Mouse (Mus musculus) heart, embryonic 14.5 days (tissue): ENCODE results near the gene Duxbl3. TPM values are rescaled to one million over a fixed set of nuclear protein-coding genes. Genes with fewer than 3 reads are reported as not detected.

ENCODE experiments used
- ATAC-seq: fragments of 200-750 bp; cut with Nextera tagmentation; 2 replicates; pipeline ENCODE4 v1.8.0; 2017; ENCODE audit warnings: low read depth, moderate TSS enrichment; ENCODE audit not compliant: insufficient number of reproducible peaks, insufficient read depth, low FRiP score
- H3K27ac ChIP-seq, 2 experiments: fragments of 200-500 bp in 1 of 2; fragments of 300-500 bp in 1 of 2; sonication (generic) in 1 of 2; replicated peaks in 1 of 2; 2 replicates each; pipeline ENCODE4 v1.5.1; 2012 to 2014; ENCODE audit warnings: low read depth in 2 of 2, low read length in 2 of 2, control low read depth in 1 of 2, mild to moderate bottlenecking in 1 of 2, mixed read lengths in 1 of 2; ENCODE audit not compliant: control insufficient read depth in 1 of 2, insufficient read depth in 1 of 2
- H3K27me3 ChIP-seq: fragments of 300-500 bp; sonication (generic); 2 replicates; pipeline ENCODE4 v1.6.1; 2014; ENCODE audit warnings: mild to moderate bottlenecking, low read length, control low read depth; ENCODE audit not compliant: control insufficient read depth, insufficient read depth
- H3K36me3 ChIP-seq: fragments of 300-500 bp; sonication (generic); 2 replicates; pipeline ENCODE4 v1.6.1; 2014; ENCODE audit warnings: mild to moderate bottlenecking, control low read depth, low read length, mixed read lengths; ENCODE audit not compliant: control insufficient read depth, insufficient read depth
- H3K4me1 ChIP-seq, 2 experiments: fragments of 200-500 bp in 1 of 2; fragments of 300-500 bp in 1 of 2; sonication (generic) in 1 of 2; 2 replicates each; pipeline ENCODE4 v1.6.1; 2012 to 2014; ENCODE audit warnings: low read length in 2 of 2, control low read depth in 1 of 2, mixed read lengths in 1 of 2; ENCODE audit not compliant: control insufficient read depth in 2 of 2, insufficient read depth in 2 of 2
- H3K4me2 ChIP-seq: fragments of 300-500 bp; sonication (generic); 2 replicates; pipeline ENCODE4 v1.6.1; 2014; ENCODE audit warnings: mild to moderate bottlenecking, low read length
- H3K4me3 ChIP-seq, 2 experiments: fragments of 200-500 bp in 1 of 2; fragments of 300-500 bp in 1 of 2; sonication (generic) in 1 of 2; 2 replicates each; pipeline ENCODE4 v1.5.1; 2012 to 2014; ENCODE audit warnings: low read length in 2 of 2, mild to moderate bottlenecking in 2 of 2, control low read depth in 1 of 2, low read depth in 1 of 2, moderate library complexity in 1 of 2; ENCODE audit not compliant: control insufficient read depth in 1 of 2, insufficient read depth in 1 of 2
- H3K9ac ChIP-seq: fragments of 300-500 bp; sonication (generic); 2 replicates; pipeline ENCODE4 v1.6.1; 2014; ENCODE audit warnings: mild to moderate bottlenecking, low read length
- H3K9me3 ChIP-seq: fragments of 300-500 bp; sonication (generic); 2 replicates; pipeline ENCODE4 v1.6.1; 2016; ENCODE audit warnings: low read length, control low read depth; ENCODE audit not compliant: control insufficient read depth
- WGBS: fragments of 180-500 bp; shearing (Covaris S2); extraction: QIAGEN DNeasy Blood & Tissue Kit; methylation state at CpG from one replicate; pipeline ENCODE4 v1.1.7; 2014; 5-methylcytosine and 5-hydroxymethylcytosine counted together
- polyA plus RNA-seq: library from polyadenylated mRNA; unstranded; fragments of >200 nt; fragmentation: Nextera tagmentation; extraction: Ambion mirVana; gene quantifications from 2 replicates; pipeline ENCODE4 v1.2.1, GENCODE M21; 2014

The Duxbl3 gene
- polyA plus RNA-seq, 1 experiment from 2014 or later = 0.51 TPM

- ATAC-seq = no peak
- Histone ChIP-seq H3K4me1 (no peaks in the 10 kb centered on the region), H3K9me3 (no peaks in the 10 kb centered on the region), H3K4me3 (no peak overlapping the region), H3K4me2 (no peak overlapping the region), H3K36me3 (no peaks in the 10 kb centered on the region), H3K27me3 (no peaks in the 10 kb centered on the region), H3K9ac (no peak overlapping the region), H3K27ac (no peak overlapping the region)
- WGBS = 73% methylated on average over 5 of the region's 5 CpGs
Measured at GRCm38 (mm10) chr14:26297484-26297883, 39.7 kb downstream of the Duxbl3 start.

- WGBS = 25% methylated on average over 2 of the region's 2 CpGs
- no peak overlapping the region for H3K27ac ChIP-seq
- no peak overlapping the region for H3K9ac ChIP-seq
- no peaks in the 10 kb centered on the region for H3K27me3 ChIP-seq
- no peaks in the 10 kb centered on the region for H3K9me3 ChIP-seq
- no peak overlapping the region for H3K4me2 ChIP-seq
- H3K36me3 ChIP-seq = no peaks in the 10 kb centered on the region
- H3K4me1 ChIP-seq = no peaks in the 10 kb centered on the region
- H3K4me3 ChIP-seq = no peak overlapping the region
- ATAC-seq = no peak
Measured at GRCm38 (mm10) chr14:26303111-26303510, 45.3 kb downstream of the Duxbl3 start.

DNA sequence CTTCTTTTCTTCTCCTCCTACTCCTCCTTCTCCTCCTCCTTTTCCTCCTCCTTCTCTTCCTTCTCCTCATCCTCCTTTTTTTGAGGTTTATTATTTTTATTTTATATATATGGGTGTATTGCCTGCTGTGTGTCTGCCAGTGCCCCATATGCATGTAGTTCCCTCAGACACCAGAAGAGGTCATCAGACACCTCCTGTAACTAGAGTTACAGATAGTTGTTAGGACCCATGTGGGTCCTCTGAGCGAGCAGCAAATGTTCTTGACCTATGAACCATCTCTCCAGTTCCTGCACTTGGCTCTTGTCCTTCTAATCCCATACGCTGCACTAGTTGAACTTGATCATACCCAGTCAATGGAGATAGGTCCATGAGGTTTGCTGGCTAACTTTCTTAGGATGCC lies 48.3 kb downstream of the Duxbl3 start:
- H3K9me3 ChIP-seq = no peaks in the 10 kb centered on the region
- no peak overlapping the region for H3K4me3 ChIP-seq
- no peaks in the 10 kb centered on the region for H3K27me3 ChIP-seq
- no peak overlapping the region for H3K27ac ChIP-seq
- ATAC-seq = no peak
- WGBS = 44% methylated on average over 2 of the region's 2 CpGs
- no peak overlapping the region for H3K4me2 ChIP-seq
- no peak overlapping the region for H3K9ac ChIP-seq
- no peaks in the 10 kb centered on the region for H3K36me3 ChIP-seq
- H3K4me1 ChIP-seq = no peaks in the 10 kb centered on the region

- no peak overlapping the region for H3K27ac ChIP-seq
- H3K4me2 ChIP-seq = no peak overlapping the region
- 87% methylated on average over 6 of the region's 6 CpGs for WGBS
- no peaks in the 10 kb centered on the region for H3K9me3 ChIP-seq
- ATAC-seq = no peak
- H3K27me3 ChIP-seq = no peaks in the 10 kb centered on the region
- no peak overlapping the region for H3K9ac ChIP-seq
- no peaks in the 10 kb centered on the region for H3K36me3 ChIP-seq
- no peaks in the 10 kb centered on the region for H3K4me1 ChIP-seq
- H3K4me3 ChIP-seq = no peak overlapping the region
Measured at GRCm38 (mm10) chr14:26308813-26309212, 51.1 kb downstream of the Duxbl3 start.

- Histone ChIP-seq H3K4me3 (no peak overlapping the region), H3K4me1 (no peaks in the 10 kb centered on the region), H3K36me3 (no peaks in the 10 kb centered on the region), H3K9me3 (no peaks in the 10 kb centered on the region), H3K27me3 (no peaks in the 10 kb centered on the region), H3K27ac (no peak overlapping the region), H3K9ac (no peak overlapping the region), H3K4me2 (no peak overlapping the region)
- 88% methylated on average over 1 of the region's 1 CpGs for WGBS
- no peak for ATAC-seq
Measured at GRCm38 (mm10) chr14:26309511-26309910, 51.7 kb downstream of the Duxbl3 start.

- no peaks in the 10 kb centered on the region for H3K9me3 ChIP-seq
Measured at GRCm38 (mm10) chr14:26316246-26316730, 58.5 kb downstream of the Duxbl3 start.

More at GRCm38 (mm10) chr14:26316246-26316730, 58.5 kb downstream of the Duxbl3 start:
- no peak for ATAC-seq
- Histone ChIP-seq H3K27ac (no peak overlapping the region), H3K27me3 (no peaks in the 10 kb centered on the region), H3K4me2 (no peak overlapping the region), H3K4me3 (no peak overlapping the region), H3K36me3 (no peaks in the 10 kb centered on the region), H3K4me1 (no peaks in the 10 kb centered on the region), H3K9ac (no peak overlapping the region)
- WGBS = 40% methylated on average over 3 of the region's 3 CpGs

Other genes with a start within 250 kb of the Duxbl3 start
- gene Gm9780, start 215.3 kb upstream of the Duxbl3 start, polyA plus RNA-seq = 5.9 and 7.5 TPM in 2 replicates
- gene Tmem254c, start 190.6 kb upstream of the Duxbl3 start, polyA plus RNA-seq = 28.1 and 29.2 TPM in 2 replicates
- gene Cphx2, start 176.4 kb upstream of the Duxbl3 start, polyA plus RNA-seq = not detected in 2 replicates
- gene Cphx3, start 175.7 kb upstream of the Duxbl3 start, polyA plus RNA-seq = not detected in 2 replicates
- gene Duxbl2, start 139.6 kb upstream of the Duxbl3 start, polyA plus RNA-seq = 0.98 TPM in 1 of 2 replicates, not detected in the other
- 5.8 and 8.3 TPM in 2 replicates for gene Plac9b, start 75.5 kb upstream of the Duxbl3 start, polyA plus RNA-seq
- 15.7 and 19.2 TPM in 2 replicates for gene Tmem254b, start 50.9 kb upstream of the Duxbl3 start, polyA plus RNA-seq